Mouse (Mus musculus) midbrain, embryonic 16.5 days (tissue): ENCODE measurements around the gene Mybphl. TPM values are rescaled to one million over a fixed set of nuclear protein-coding genes. Genes with fewer than 3 reads are reported as not detected.

ENCODE experiments used
- ATAC-seq: fragments of 200-750 bp; cut with Nextera tagmentation; 2 replicates; pipeline ENCODE4 v1.8.0; 2017; ENCODE audit warnings: moderate TSS enrichment
- H3K27ac ChIP-seq: fragments of 300-500 bp; sonication (generic); 2 replicates; pipeline ENCODE4 v1.5.1; 2014; ENCODE audit warnings: mild to moderate bottlenecking, low read length, mixed read lengths
- H3K27me3 ChIP-seq: fragments of 300-500 bp; sonication (generic); 2 replicates; pipeline ENCODE4 v1.6.1; 2014; ENCODE audit warnings: low read depth, low read length, mixed read lengths; ENCODE audit not compliant: control insufficient read depth, insufficient read depth
- H3K36me3 ChIP-seq: fragments of 300-500 bp; sonication (generic); 2 replicates; pipeline ENCODE4 v1.6.1; 2014; ENCODE audit warnings: mild to moderate bottlenecking, low read length, moderate library complexity, mixed read lengths; ENCODE audit not compliant: control insufficient read depth, insufficient read depth
- H3K4me1 ChIP-seq: fragments of 300-500 bp; sonication (generic); 2 replicates; pipeline ENCODE4 v1.6.1; 2014; ENCODE audit warnings: mild to moderate bottlenecking, low read length, mixed read lengths; ENCODE audit not compliant: control insufficient read depth, insufficient read depth
- H3K4me2 ChIP-seq: fragments of 300-500 bp; sonication (generic); 2 replicates; pipeline ENCODE4 v1.6.1; 2014; ENCODE audit warnings: mild to moderate bottlenecking, low read length, mixed read lengths
- H3K4me3 ChIP-seq: fragments of 300-500 bp; sonication (generic); 2 replicates; pipeline ENCODE4 v1.5.1; 2014; ENCODE audit warnings: low read depth, mild to moderate bottlenecking, low read length, moderate library complexity, mixed read lengths
- H3K9ac ChIP-seq: fragments of 300-500 bp; sonication (generic); 2 replicates; pipeline ENCODE4 v1.6.1; 2014; ENCODE audit warnings: low read depth, low read length, mixed read lengths
- H3K9me3 ChIP-seq: fragments of 300-500 bp; sonication (generic); replicated peaks from 2 replicates; pipeline ENCODE4 v1.6.1; 2014; ENCODE audit warnings: mild to moderate bottlenecking, low read length, mixed read lengths; ENCODE audit not compliant: control insufficient read depth, poor library complexity, severe bottlenecking
- WGBS: fragments of 180-500 bp; shearing (Covaris S2); extraction: QIAGEN DNeasy Blood & Tissue Kit; methylation state at CpG from one replicate; pipeline ENCODE4 v1.1.7; 2014; 5-methylcytosine and 5-hydroxymethylcytosine counted together
- polyA plus RNA-seq: library from polyadenylated mRNA; unstranded; fragments of >200 nt; fragmentation: Nextera tagmentation; extraction: Ambion mirVana; gene quantifications from 2 replicates; pipeline ENCODE4 v1.2.1, GENCODE M21; 2015

The Mybphl gene
- polyA plus RNA-seq, 1 experiment from 2014 or later = not detected

DNA sequence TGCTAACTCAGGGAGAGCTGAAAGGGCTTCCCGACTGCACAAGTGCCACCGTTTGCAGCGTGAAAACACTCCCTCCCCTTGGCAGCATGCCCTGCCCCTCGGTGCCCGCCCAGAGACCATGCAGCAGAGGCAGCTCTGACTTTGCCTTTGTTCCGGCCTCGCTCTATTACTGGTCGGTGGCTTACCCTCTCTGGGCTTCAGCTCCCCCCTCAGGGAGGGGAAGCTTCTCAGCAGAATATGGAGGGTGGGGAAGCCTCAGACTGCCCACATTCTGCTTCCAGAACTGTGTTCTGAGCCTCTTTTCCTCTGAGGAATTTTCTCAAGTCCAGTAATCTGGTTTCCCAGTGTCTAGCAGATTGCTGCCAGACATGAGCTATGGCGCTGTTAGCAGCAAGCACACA, 36.3 kb upstream of the Mybphl start:
- no peak overlapping the region for H3K4me3 ChIP-seq
- H3K9me3 ChIP-seq = no peaks in the 10 kb centered on the region
- WGBS = 56% methylated on average over 9 of the region's 9 CpGs
- no peaks in the 10 kb centered on the region for H3K4me1 ChIP-seq
- peak overlapping the region; percentile 57 for H3K27ac ChIP-seq
- no peaks in the 10 kb centered on the region for H3K27me3 ChIP-seq
- 0 out of 2 replicates have a peak, but pooled peaks have one; percentile 28 for ATAC-seq
- H3K36me3 ChIP-seq = peaks cover 37% of the 10 kb centered on the region
- no peak overlapping the region for H3K9ac ChIP-seq
- no peak overlapping the region for H3K4me2 ChIP-seq

DNA sequence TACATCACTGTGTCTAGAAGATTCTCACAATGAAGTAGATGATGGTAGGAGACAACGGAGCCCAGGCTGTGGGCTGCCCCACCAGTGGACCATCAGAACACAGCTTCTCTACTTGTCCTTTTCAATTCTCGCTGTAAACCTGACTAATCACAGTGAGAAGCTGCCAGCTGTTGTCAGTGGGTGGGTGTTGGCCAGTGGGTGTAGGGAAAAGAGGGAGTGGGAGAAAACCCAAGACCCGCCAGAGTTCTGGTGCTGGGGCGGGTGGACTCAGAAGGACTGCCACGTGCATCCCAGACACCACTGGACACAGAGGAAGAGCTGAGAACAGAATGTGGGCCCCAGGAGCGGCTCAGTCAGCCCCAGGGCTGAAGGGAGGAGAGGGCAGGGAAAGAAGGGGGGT, 33.9 kb upstream of the Mybphl start:
- ATAC-seq = no peak
- no peak overlapping the region for H3K9ac ChIP-seq
- H3K9me3 ChIP-seq = no peaks in the 10 kb centered on the region
- 96% methylated on average over 6 of the region's 6 CpGs for WGBS
- peaks cover 46% of the 10 kb centered on the region for H3K36me3 ChIP-seq
- H3K4me3 ChIP-seq = no peak overlapping the region
- no peaks in the 10 kb centered on the region for H3K27me3 ChIP-seq
- H3K4me1 ChIP-seq = no peaks in the 10 kb centered on the region
- no peak overlapping the region for H3K27ac ChIP-seq
- no peak overlapping the region for H3K4me2 ChIP-seq

DNA sequence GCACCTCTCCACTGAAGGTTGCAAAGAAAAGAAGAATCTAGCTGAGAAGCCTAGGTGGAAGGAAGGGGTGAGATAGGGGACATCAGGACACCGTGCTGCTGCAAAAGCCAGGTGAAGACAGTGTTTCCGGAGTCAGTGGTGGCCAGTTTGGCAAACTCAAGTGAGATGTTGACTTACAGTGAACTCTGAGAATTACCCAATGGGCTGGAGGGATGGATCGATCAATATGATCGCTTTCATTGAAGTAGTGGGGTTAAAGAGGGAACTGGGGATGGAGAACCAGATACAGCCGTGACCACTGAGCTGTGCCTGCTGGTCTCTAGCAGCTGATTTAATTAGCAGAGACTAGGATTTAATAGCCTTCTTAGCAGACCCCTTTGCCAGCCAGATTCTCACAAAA, 27.8 kb upstream of the Mybphl start:
- no peaks in the 10 kb centered on the region for H3K27me3 ChIP-seq
- no peaks in the 10 kb centered on the region for H3K9me3 ChIP-seq
- no peak overlapping the region for H3K4me2 ChIP-seq
- H3K9ac ChIP-seq = no peak overlapping the region
- H3K27ac ChIP-seq = no peak overlapping the region
- no peaks in the 10 kb centered on the region for H3K4me1 ChIP-seq
- no peak for ATAC-seq
- 90% methylated on average over 5 of the region's 5 CpGs for WGBS
- no peak overlapping the region for H3K4me3 ChIP-seq
- H3K36me3 ChIP-seq = peaks cover 65% of the 10 kb centered on the region

DNA sequence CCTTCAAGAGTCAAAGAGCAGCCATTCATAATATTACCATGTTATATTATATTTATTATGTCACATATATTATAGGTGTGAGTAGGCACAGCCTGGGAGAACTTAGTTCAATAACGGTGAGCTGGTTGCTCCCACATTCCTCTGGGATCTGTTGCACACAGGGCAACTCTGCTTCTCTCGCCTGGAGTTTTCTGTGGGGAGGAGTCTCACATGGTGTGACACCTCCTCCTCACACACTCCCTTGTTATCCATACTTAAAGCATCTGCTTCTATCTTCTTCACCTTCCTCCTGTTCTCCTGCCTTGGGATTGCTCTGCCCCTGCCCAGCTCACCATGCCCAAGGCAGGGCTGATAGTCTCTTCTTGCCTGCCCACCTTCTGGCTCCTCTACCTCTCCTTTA, 23.7 kb upstream of the Mybphl start:
- ATAC-seq = no peak

DNA sequence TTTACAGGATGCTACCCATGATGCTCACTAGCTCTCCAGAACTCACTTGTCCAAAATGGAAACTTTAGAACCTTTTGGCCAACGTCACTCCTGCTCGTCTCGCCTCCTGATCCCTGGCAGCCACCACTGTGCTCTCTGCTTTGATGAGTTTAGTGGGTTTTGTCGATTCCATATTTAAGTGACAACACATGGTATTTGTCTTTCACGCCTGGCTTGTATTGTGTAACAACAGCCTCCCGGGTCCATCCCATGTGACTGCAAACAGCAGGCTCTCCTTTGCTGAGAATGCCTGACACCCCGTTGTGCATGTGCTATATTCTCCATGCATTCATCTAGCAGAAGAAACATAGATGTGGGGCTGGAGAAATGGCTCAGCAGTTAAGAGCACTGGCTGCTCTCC, 22.5 kb upstream of the Mybphl start:
- WGBS = 83% methylated on average over 7 of the region's 7 CpGs
- ATAC-seq = no peak
- Histone ChIP-seq H3K4me1 (no peaks in the 10 kb centered on the region), H3K4me2 (no peak overlapping the region), H3K27me3 (no peaks in the 10 kb centered on the region), H3K27ac (no peak overlapping the region), H3K9ac (no peak overlapping the region), H3K9me3 (no peaks in the 10 kb centered on the region), H3K4me3 (no peak overlapping the region), H3K36me3 (peaks cover 53% of the 10 kb centered on the region)

More for the DNA sequence above, 23.7 kb upstream of the Mybphl start:
- 87% methylated on average over 2 of the region's 2 CpGs for WGBS
- no peaks in the 10 kb centered on the region for H3K4me1 ChIP-seq
- H3K9me3 ChIP-seq = no peaks in the 10 kb centered on the region
- H3K27me3 ChIP-seq = no peaks in the 10 kb centered on the region
- no peak overlapping the region for H3K4me2 ChIP-seq
- no peak overlapping the region for H3K9ac ChIP-seq
- peaks cover 50% of the 10 kb centered on the region for H3K36me3 ChIP-seq
- no peak overlapping the region for H3K27ac ChIP-seq
- H3K4me3 ChIP-seq = no peak overlapping the region

DNA sequence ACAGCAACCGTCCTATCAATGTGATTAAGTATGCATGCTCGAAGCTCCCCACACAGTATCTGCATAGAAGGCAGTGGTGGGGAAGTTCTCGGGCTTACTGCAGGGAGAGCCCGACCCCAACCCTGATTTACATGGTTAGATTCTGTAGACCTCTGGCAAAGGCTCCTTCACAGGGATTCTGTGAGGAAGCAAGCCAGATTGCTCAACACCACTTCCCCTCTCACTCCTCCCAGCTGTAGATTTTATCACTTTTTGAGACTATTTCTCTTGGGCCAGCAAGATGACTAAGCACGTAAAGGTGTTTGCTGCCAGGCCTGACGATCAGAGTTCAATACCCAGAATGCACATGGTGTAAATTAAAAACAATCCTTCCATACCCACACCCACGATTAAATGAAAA, 18.9 kb upstream of the Mybphl start:
- H3K4me3 ChIP-seq = no peak overlapping the region
- H3K27me3 ChIP-seq = no peaks in the 10 kb centered on the region
- no peak overlapping the region for H3K27ac ChIP-seq
- H3K4me1 ChIP-seq = no peaks in the 10 kb centered on the region
- ATAC-seq = no peak
- WGBS = 89% methylated on average over 7 of the region's 7 CpGs
- H3K9me3 ChIP-seq = no peaks in the 10 kb centered on the region
- peaks cover 48% of the 10 kb centered on the region for H3K36me3 ChIP-seq
- no peak overlapping the region for H3K4me2 ChIP-seq
- H3K9ac ChIP-seq = no peak overlapping the region

DNA sequence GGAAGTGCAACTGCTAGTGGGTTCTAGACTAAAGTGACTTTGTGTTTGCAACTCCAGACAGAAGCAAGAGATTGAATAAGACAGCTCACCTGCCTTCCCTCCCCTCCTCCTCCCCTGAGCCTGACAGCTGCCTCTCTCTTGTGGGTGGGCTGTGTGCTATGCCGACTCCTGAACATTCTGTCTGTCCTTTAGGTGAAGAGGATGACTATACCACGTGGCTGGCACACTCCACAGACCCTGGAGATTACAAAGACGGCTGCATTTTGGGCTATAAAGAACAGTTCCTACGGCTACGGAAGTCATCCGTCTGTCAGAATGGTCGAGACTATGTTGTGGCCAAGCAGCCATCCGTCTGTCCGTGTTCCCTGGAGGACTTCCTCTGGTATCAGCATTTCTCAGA, 16.3 kb upstream of the Mybphl start:
- 91% methylated on average over 9 of the region's 9 CpGs for WGBS
- no peak for ATAC-seq

DNA sequence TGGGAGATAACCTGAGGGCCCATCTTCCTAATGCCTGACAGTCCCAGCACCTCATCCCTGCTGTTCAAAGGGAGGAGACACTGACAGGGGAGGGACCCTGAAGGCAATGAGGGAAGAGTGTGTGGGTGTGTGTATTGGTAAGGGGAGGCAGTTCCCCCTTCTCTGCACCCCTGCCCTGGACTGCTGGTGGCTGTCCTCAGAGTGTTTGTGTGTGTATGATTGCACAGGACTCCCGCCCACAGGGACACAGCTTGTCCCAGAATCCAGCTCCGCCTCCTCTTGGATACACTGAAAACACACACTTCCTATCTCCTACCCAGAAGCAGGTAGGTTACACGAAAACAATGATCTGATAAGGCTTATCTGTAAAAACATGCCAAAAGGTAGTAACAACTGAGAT, 9.5 kb upstream of the Mybphl start:
- Histone ChIP-seq H3K4me2 (no peak overlapping the region), H3K27me3 (no peaks in the 10 kb centered on the region), H3K36me3 (peaks cover 51% of the 10 kb centered on the region), H3K9ac (no peak overlapping the region), H3K4me3 (no peak overlapping the region), H3K9me3 (no peaks in the 10 kb centered on the region), H3K4me1 (no peaks in the 10 kb centered on the region), H3K27ac (no peak overlapping the region)
- ATAC-seq = no peak
- 87% methylated on average over 3 of the region's 3 CpGs for WGBS

More for the DNA sequence above, 16.3 kb upstream of the Mybphl start:
- H3K9me3 ChIP-seq = no peaks in the 10 kb centered on the region
- no peak overlapping the region for H3K4me3 ChIP-seq
- no peak overlapping the region for H3K9ac ChIP-seq
- no peaks in the 10 kb centered on the region for H3K27me3 ChIP-seq
- H3K4me1 ChIP-seq = no peaks in the 10 kb centered on the region
- no peak overlapping the region for H3K27ac ChIP-seq
- H3K4me2 ChIP-seq = no peak overlapping the region
- H3K36me3 ChIP-seq = peaks cover 52% of the 10 kb centered on the region

DNA sequence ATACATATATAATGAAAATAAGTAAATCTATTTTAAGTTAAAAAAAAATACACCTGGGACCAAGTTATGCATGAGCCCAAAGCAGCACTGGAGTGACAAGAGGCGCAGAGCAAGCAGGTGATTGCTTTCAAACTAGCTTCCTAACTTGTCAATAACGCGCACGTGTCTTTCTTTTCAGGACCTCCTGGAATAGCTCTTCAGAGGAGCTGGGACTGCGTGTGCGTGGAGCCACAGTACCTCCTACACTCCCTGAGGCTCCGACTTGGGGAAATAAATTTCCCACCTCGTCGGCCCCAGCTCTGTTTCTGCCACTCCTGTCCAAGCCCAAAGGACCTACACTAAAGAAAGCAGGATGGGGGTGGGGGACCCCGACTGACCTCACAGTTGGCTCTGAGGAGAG, 7.7 kb upstream of the Mybphl start:
- Histone ChIP-seq H3K9me3 (no peaks in the 10 kb centered on the region), H3K4me2 (no peak overlapping the region), H3K27ac (no peak overlapping the region), H3K4me1 (0 out of 2 replicates have a peak, but pooled peaks cover 4% of the 10 kb centered on the region), H3K4me3 (no peak overlapping the region), H3K27me3 (no peaks in the 10 kb centered on the region), H3K9ac (no peak overlapping the region), H3K36me3 (peaks cover 34% of the 10 kb centered on the region)
- no peak for ATAC-seq
- WGBS = 90% methylated on average over 10 of the region's 10 CpGs
